Mouse (Mus musculus) stomach, postnatal 0 days (tissue): ENCODE measurements at regions not wholly inside any gene's neighbourhood (a gene's known extent, or its start where the extent isn't known, plus 50 kb on each side); places are given as distances from the start of the nearest gene placed in this dataset.

Experiments used
- ATAC-seq: fragments of 200-750 bp; cut with Nextera tagmentation; 2 replicates; pipeline ENCODE4 v1.8.0; 2017; ENCODE audit not compliant: low FRiP score, low TSS enrichment
- DNase-seq: peaks from one replicate; pipeline ENCODE4 v3.0.0-alpha.2; 2016; ENCODE audit warnings: low spot score
- H3K27ac ChIP-seq: fragments of 300-500 bp; sonication (generic); replicated peaks from 2 replicates; pipeline ENCODE4 v1.5.1; 2014; ENCODE audit warnings: mild to moderate bottlenecking, control low read depth
- H3K27me3 ChIP-seq: fragments of 300-500 bp; sonication (generic); 2 replicates; pipeline ENCODE4 v1.6.1; 2014; ENCODE audit warnings: low read length; ENCODE audit not compliant: control insufficient read depth, insufficient read depth
- H3K36me3 ChIP-seq: fragments of 300-500 bp; sonication (generic); 2 replicates; pipeline ENCODE4 v1.6.1; 2014; ENCODE audit warnings: low read length, mixed read lengths; ENCODE audit not compliant: control insufficient read depth, insufficient read depth
- H3K4me1 ChIP-seq: fragments of 300-500 bp; sonication (generic); replicated peaks from 2 replicates; pipeline ENCODE4 v1.6.1; 2014; ENCODE audit warnings: antibody characterized with exemption; ENCODE audit not compliant: control insufficient read depth, insufficient read depth
- H3K4me2 ChIP-seq: fragments of 300-500 bp; sonication (generic); replicated peaks from 2 replicates; pipeline ENCODE4 v1.6.1; 2014; ENCODE audit warnings: low read depth, mild to moderate bottlenecking, control low read depth, moderate library complexity
- H3K4me3 ChIP-seq: fragments of 300-500 bp; sonication (generic); 2 replicates; pipeline ENCODE4 v1.5.1; 2014; ENCODE audit warnings: low read depth, low read length, control low read depth
- H3K9ac ChIP-seq: fragments of 300-500 bp; sonication (generic); 2 replicates; pipeline ENCODE4 v1.6.1; 2014; ENCODE audit warnings: mild to moderate bottlenecking, low read length, control low read depth, mixed read lengths
- H3K9me3 ChIP-seq: fragments of 300-500 bp; sonication (generic); 2 replicates; pipeline ENCODE4 v1.6.1; 2016; ENCODE audit warnings: low read length; ENCODE audit not compliant: control insufficient read depth
- CTCF ChIP-seq: IDR thresholded peaks from 2 replicates; pipeline ENCODE4 v1.5.1; 2016; ENCODE audit warnings: antibody characterized with exemption, low read depth, mild to moderate bottlenecking, moderate library complexity
- EP300 ChIP-seq: optimal IDR thresholded peaks from 2 replicates; pipeline ENCODE3; 2016; ENCODE audit warnings: antibody characterized with exemption
- WGBS: fragments of 180-500 bp; shearing (Covaris S2); extraction: QIAGEN DNeasy Blood & Tissue Kit; methylation state at CpG from one replicate; pipeline ENCODE4 v1.1.7; 2014; 5-methylcytosine and 5-hydroxymethylcytosine counted together

GRCm38 (mm10) chr15:3213721-3214120 is 54.6 kb upstream of the Selenop start:
- H3K9ac ChIP-seq, result no peak overlapping the region
- WGBS, result 2% methylated on average over 4 of the region's 4 CpGs
- no peaks in the 10 kb centered on the region for H3K4me1 ChIP-seq
- H3K4me3 ChIP-seq, result no peak overlapping the region
- H3K4me2 ChIP-seq, result no peak overlapping the region
- H3K9me3 ChIP-seq, result no peaks in the 10 kb centered on the region
- no peak overlapping the region for H3K27ac ChIP-seq
- ATAC-seq (no peak), DNase-seq (peak; percentile 45)
- peak; percentile 86 for TF ChIP-seq CTCF
- no peak for TF ChIP-seq EP300
- H3K36me3 ChIP-seq, result no peaks in the 10 kb centered on the region
- H3K27me3 ChIP-seq, result no peaks in the 10 kb centered on the region

GRCm38 (mm10) chr15:3215201-3215600 is 53.1 kb upstream of the Selenop start:
- no peak for ATAC-seq
- WGBS, result 33% methylated on average over 1 of the region's 1 CpGs

More at GRCm38 (mm10) chr15:3215201-3215600, 53.1 kb upstream of the Selenop start:
- no peak for TF ChIP-seq EP300
- no peak for TF ChIP-seq CTCF
- no peaks in the 10 kb centered on the region for H3K4me1 ChIP-seq
- H3K4me2 ChIP-seq, result no peak overlapping the region
- H3K27ac ChIP-seq, result no peak overlapping the region
- no peak overlapping the region for H3K4me3 ChIP-seq
- no peaks in the 10 kb centered on the region for H3K9me3 ChIP-seq
- no peaks in the 10 kb centered on the region for H3K36me3 ChIP-seq
- H3K27me3 ChIP-seq, result no peaks in the 10 kb centered on the region
- H3K9ac ChIP-seq, result no peak overlapping the region
- no peak for DNase-seq
